8 mouse cellular contexts compared by ENCODE assay signal in genomic region chr1:133448351-133448931, GRCm38 (mm10). TPM values are rescaled to one million over a fixed set of nuclear protein-coding genes. Genes with fewer than 3 reads are reported as not detected.
A peak's percentile ranks its signal among the peaks of the same experiment; 100 is the strongest.
DNase-seq lines count a peak whose midpoint lies in the region; ATAC-seq and TF ChIP-seq lines count a peak whose summit lies in the region.

No protein-coding gene starts in this region.

- no peak overlapping the region for H3K9ac ChIP-seq in forebrain, embryonic 15.5 days (replicated peaks)
- H3K9ac ChIP-seq in intestine, postnatal 0 days (ENCODE audit: low read depth, low read length) = peak overlapping the region; percentile 18; the same call in 1 of the 2 replicates
- no peak overlapping the region for H3K9ac ChIP-seq in lung, embryonic 16.5 days (ENCODE audit: low read length)

- H3K27me3 ChIP-seq in forebrain, embryonic 15.5 days = no peaks in the 10 kb centered on the region
- H3K27me3 ChIP-seq in intestine, postnatal 0 days (replicated peaks; ENCODE audit: control insufficient read depth, insufficient read depth, low read length) = no peaks in the 10 kb centered on the region
- H3K27me3 ChIP-seq in lung, embryonic 16.5 days (ENCODE audit: control insufficient read depth, insufficient read depth, low read depth, low read length) = no peaks in the 10 kb centered on the region

- H3K4me2 ChIP-seq in forebrain, embryonic 15.5 days (replicated peaks) = no peak overlapping the region; the same call in 1 of the 2 replicates
- peak overlapping the region; percentile 50 for H3K4me2 ChIP-seq in intestine, postnatal 0 days (replicated peaks; ENCODE audit: low read depth)
- H3K4me2 ChIP-seq in lung, embryonic 16.5 days (ENCODE audit: low read depth, low read length) = no peak overlapping the region

- no peak overlapping the region for H3K27ac ChIP-seq in forebrain, embryonic 15.5 days (replicated peaks)
- H3K27ac ChIP-seq in intestine, postnatal 0 days (ENCODE audit: low read depth, low read length) = peak overlapping the region; percentile 22; the same call in 1 of the 2 replicates
- peak overlapping the region; percentile 28 for H3K27ac ChIP-seq in lung, embryonic 16.5 days (ENCODE audit: low read length)

- H3K4me1 ChIP-seq in forebrain, embryonic 15.5 days = peaks cover 8% of the 10 kb centered on the region
- H3K4me1 ChIP-seq in intestine, postnatal 0 days (replicated peaks; ENCODE audit: control insufficient read depth, insufficient read depth, low read length) = peaks cover 11% of the 10 kb centered on the region
- peaks cover 5% of the 10 kb centered on the region; the same call in 1 of the 2 replicates for H3K4me1 ChIP-seq in lung, embryonic 16.5 days (replicated peaks; ENCODE audit: control insufficient read depth, insufficient read depth, low read length)

- 22% methylated on average over 14 of the region's 14 CpGs for WGBS in forebrain, embryonic 15.5 days
- 22% methylated on average over 14 of the region's 14 CpGs for WGBS in intestine, postnatal 0 days
- WGBS in lung, embryonic 16.5 days = 25% methylated on average over 14 of the region's 14 CpGs

- DNase-seq in ovary, adult 18-20 months (ENCODE audit: low spot score) = peak; percentile 27
- DNase-seq in ovary, postnatal 14 days (ENCODE audit: low spot score) = no peak
- no peak for DNase-seq in spleen, adult 12 weeks (ENCODE audit: low spot score)
- no peak for DNase-seq in urinary bladder, adult 18-20 months (ENCODE audit: low spot score in 2 of 2)
- no peak for DNase-seq in left cerebral cortex, adult 8-10 months (ENCODE audit: low spot score in 2 of 2)

- peak; percentile 17; the same call in 1 of the 2 replicates for TF ChIP-seq CTCF in intestine, postnatal 0 days (IDR thresholded peaks at IDR 0.05; ENCODE audit: low read depth)

- no peaks in the 10 kb centered on the region for H3K9me3 ChIP-seq in forebrain, embryonic 15.5 days
- no peaks in the 10 kb centered on the region for H3K9me3 ChIP-seq in intestine, postnatal 0 days (ENCODE audit: control insufficient read depth)
- H3K9me3 ChIP-seq in lung, embryonic 16.5 days (ENCODE audit: control insufficient read depth, low read length) = peaks cover 1% of the 10 kb centered on the region; the same call in 1 of the 2 replicates

- no peaks in the 10 kb centered on the region for H3K36me3 ChIP-seq in forebrain, embryonic 15.5 days
- H3K36me3 ChIP-seq in intestine, postnatal 0 days (ENCODE audit: control insufficient read depth, insufficient read depth) = no peaks in the 10 kb centered on the region
- H3K36me3 ChIP-seq in lung, embryonic 16.5 days (ENCODE audit: control insufficient read depth, insufficient read depth, low read length) = no peaks in the 10 kb centered on the region

- ATAC-seq in forebrain, embryonic 15.5 days (replicated peaks) = peak; percentile 53; the same call in 1 of the 2 replicates
- no peak for ATAC-seq in intestine, postnatal 0 days
- peak; percentile 95 for ATAC-seq in lung, embryonic 16.5 days (ENCODE audit: low read depth)

- H3K4me3 ChIP-seq in forebrain, embryonic 15.5 days = no peak overlapping the region
- no peak overlapping the region for H3K4me3 ChIP-seq in intestine, postnatal 0 days (ENCODE audit: low read depth, low read length)
- no peak overlapping the region for H3K4me3 ChIP-seq in lung, embryonic 16.5 days (ENCODE audit: low read length)

RNA-seq across cellular contexts. Expression of gene Sox13, which starts 24.3 kb away (rescaled TPM):
- polyA plus RNA-seq in forebrain, embryonic 15.5 days (2015; fragmentation: Nextera tagmentation; extraction: Ambion mirVana) = 4.6 and 5.1 TPM in 2 replicates
- 12.3 and 12.6 TPM in 2 replicates for polyA plus RNA-seq in intestine, postnatal 0 days (2015; fragmentation: Nextera tagmentation; extraction: Ambion mirVana)
- polyA plus RNA-seq in lung, embryonic 16.5 days (2015; fragmentation: Nextera tagmentation; extraction: Ambion mirVana) = 6.1 and 6.7 TPM in 2 replicates
- total RNA-seq in left cerebral cortex, adult 8-10 months (2022) = 10 to 100 TPM in 3 of 4 experiments, 1 to 10 TPM in 1; 8.0 to 12.5 (median 11.4) TPM
